Mouse (Mus musculus): ENCODE data around the gene Dusp7.

Gene Dusp7

GRCm38 (mm10) chr9:106354810-106355209 lies 13.6 kb upstream of the Dusp7 start:
- no peak for DNase-seq (ENCODE audit: low read depth, low spot score)

- no peak for DNase-seq (ENCODE audit: low read depth, low spot score)
These were observed 13.0 kb upstream of the Dusp7 start for GRCm38 (mm10) chr9:106355217-106355974.

GRCm38 (mm10) chr9:106355975-106356286 lies 12.5 kb upstream of the Dusp7 start:
- no peak for DNase-seq (ENCODE audit: low read depth, low spot score)

- no peak for DNase-seq (ENCODE audit: low read depth, low spot score)
These were observed 12.0 kb upstream of the Dusp7 start for GRCm38 (mm10) chr9:106356323-106356844.

- DNase-seq (ENCODE audit: low read depth, low spot score) = no peak
These were observed 11.3 kb upstream of the Dusp7 start for GRCm38 (mm10) chr9:106357167-106357566.

- no peak for DNase-seq (ENCODE audit: low read depth, low spot score)
These were observed 9.1 kb upstream of the Dusp7 start for GRCm38 (mm10) chr9:106359297-106359696.

- DNase-seq (ENCODE audit: low read depth, low spot score) = no peak
These were observed 7.3 kb upstream of the Dusp7 start for GRCm38 (mm10) chr9:106361140-106361539.

GRCm38 (mm10) chr9:106365333-106365732 lies 3.1 kb upstream of the Dusp7 start:
- no peak for DNase-seq (ENCODE audit: low read depth, low spot score)

- DNase-seq (ENCODE audit: low read depth, low spot score) = no peak
These were observed 2.2 kb upstream of the Dusp7 start for GRCm38 (mm10) chr9:106366188-106366587.

GRCm38 (mm10) chr9:106367001-106367400 lies 1.4 kb upstream of the Dusp7 start:
- peak; percentile 55 for DNase-seq (ENCODE audit: low read depth, low spot score)

GRCm38 (mm10) chr9:106367592-106368111 lies 780 bp upstream of the Dusp7 start:
- peak; percentile 99 for DNase-seq (ENCODE audit: low read depth, low spot score)

GRCm38 (mm10) chr9:106368831-106369501 lies 534 bp downstream of the Dusp7 start:
- DNase-seq (ENCODE audit: low read depth, low spot score) = peak; percentile 80

GRCm38 (mm10) chr9:106369801-106370485 lies 1.5 kb downstream of the Dusp7 start:
- peak; percentile 33 for DNase-seq (ENCODE audit: low read depth, low spot score)

GRCm38 (mm10) chr9:106370620-106371383 lies 2.4 kb downstream of the Dusp7 start:
- no peak for DNase-seq (ENCODE audit: low read depth, low spot score)

- peak; percentile 16 for DNase-seq (ENCODE audit: low read depth, low spot score)
These were observed 2.9 kb downstream of the Dusp7 start for GRCm38 (mm10) chr9:106371384-106371671.

GRCm38 (mm10) chr9:106371776-106372175 lies 3.3 kb downstream of the Dusp7 start:
- peak; percentile 79 for DNase-seq (ENCODE audit: low read depth, low spot score)

GRCm38 (mm10) chr9:106372431-106373412 lies 4.3 kb downstream of the Dusp7 start:
- peak; percentile 72 for DNase-seq (ENCODE audit: low read depth, low spot score)

GRCm38 (mm10) chr9:106373973-106374372 lies 5.5 kb downstream of the Dusp7 start:
- no peak for DNase-seq (ENCODE audit: low read depth, low spot score)

- no peak for DNase-seq (ENCODE audit: low read depth, low spot score)
These were observed 8.8 kb downstream of the Dusp7 start for GRCm38 (mm10) chr9:106377247-106377646.

- DNase-seq (ENCODE audit: low read depth, low spot score) = no peak
These were observed 9.6 kb downstream of the Dusp7 start for GRCm38 (mm10) chr9:106378045-106378444.
